Mouse (Mus musculus) ovary, postnatal 10 days (tissue): Measurements from ENCODE around the gene Dpysl5.
"Not testable (repeated sequence)": the region's sequence is repeated elsewhere in the genome, so short reads cannot be mapped to it uniquely, and the experiment has no call there.

Experiments
- DNase-seq: peaks from one replicate; pipeline ENCODE4 v3.0.0; 2022; ENCODE audit warnings: low spot score

The Dpysl5 gene

GRCm38 (mm10) chr5:30711147-30712001 lies at the start of gene Dpysl5:
Gene Dpysl5, plus strand, starts transcription at chr5:30711564.
- peak; percentile 29 for DNase-seq

GRCm38 (mm10) chr5:30665360-30665759 lies 46.0 kb upstream of the Dpysl5 start:
- no peak for DNase-seq

GRCm38 (mm10) chr5:30665968-30666367 lies 45.4 kb upstream of the Dpysl5 start:
- DNase-seq = no peak

- DNase-seq = peak; percentile 54
These were observed 44.8 kb upstream of the Dpysl5 start, which contains the start of gene Cenpa for GRCm38 (mm10) chr5:30666391-30667195. Gene Cenpa, plus strand, starts transcription at chr5:30666777.

GRCm38 (mm10) chr5:30667215-30667614 lies 44.1 kb upstream of the Dpysl5 start:
- no peak for DNase-seq

GRCm38 (mm10) chr5:30667686-30668085 lies 43.7 kb upstream of the Dpysl5 start:
- DNase-seq = no peak

GRCm38 (mm10) chr5:30668637-30669495 lies 42.5 kb upstream of the Dpysl5 start:
- no peak for DNase-seq

- DNase-seq = no peak
These were observed 41.9 kb upstream of the Dpysl5 start for GRCm38 (mm10) chr5:30669496-30669830.

GRCm38 (mm10) chr5:30670091-30670490 lies 41.3 kb upstream of the Dpysl5 start:
- DNase-seq = no peak

- no peak for DNase-seq
These were observed 37.4 kb upstream of the Dpysl5 start for GRCm38 (mm10) chr5:30674001-30674400.

GRCm38 (mm10) chr5:30676800-30677199 lies 34.6 kb upstream of the Dpysl5 start:
- DNase-seq = no peak

GRCm38 (mm10) chr5:30678069-30678468 lies 33.3 kb upstream of the Dpysl5 start:
- DNase-seq = not testable (repeated sequence)

- no peak for DNase-seq
These were observed 32.6 kb upstream of the Dpysl5 start for GRCm38 (mm10) chr5:30678722-30679296.

GRCm38 (mm10) chr5:30679593-30679992 lies 31.8 kb upstream of the Dpysl5 start:
- no peak for DNase-seq

GRCm38 (mm10) chr5:30681970-30682369 lies 29.4 kb upstream of the Dpysl5 start:
- no peak for DNase-seq

GRCm38 (mm10) chr5:30682967-30683600 lies 28.3 kb upstream of the Dpysl5 start:
- no peak for DNase-seq

- DNase-seq = no peak
These were observed 27.4 kb upstream of the Dpysl5 start for GRCm38 (mm10) chr5:30683993-30684392.

GRCm38 (mm10) chr5:30686781-30687180 lies 24.6 kb upstream of the Dpysl5 start:
- no peak for DNase-seq

- no peak for DNase-seq
These were observed 10.9 kb upstream of the Dpysl5 start for GRCm38 (mm10) chr5:30700361-30701000.

GRCm38 (mm10) chr5:30701373-30701772 lies 10.0 kb upstream of the Dpysl5 start:
- DNase-seq = not testable (repeated sequence)

- no peak for DNase-seq
These were observed 9.5 kb upstream of the Dpysl5 start for GRCm38 (mm10) chr5:30701866-30702265.
